Mouse (Mus musculus): ENCODE results near the gene Gm37240.
"Not testable (repeated sequence)": the region's sequence is repeated elsewhere in the genome, so short reads cannot be mapped to it uniquely, and the experiment has no call there.

GRCm38 (mm10) chr3:85572502-85572901 is 314.8 kb downstream of the Gm37240 start:
- not testable (repeated sequence) for TF ChIP-seq CTCF (IDR thresholded peaks at IDR 0.05; ENCODE audit: low read depth, low read length); GATA1 (IDR thresholded peaks at IDR 0.05; ENCODE audit: borderline replicate concordance, low read length); POLR2AphosphoS5 (IDR thresholded peaks at IDR 0.05; ENCODE audit: insufficient replicate concordance, low read depth, low read length); TAL1 (conservative IDR thresholded peaks at IDR 0.05; ENCODE audit: low read depth, low read length)
